Mouse (Mus musculus): ENCODE data around the gene Tnfrsf8.

Gene Tnfrsf8

DNA sequence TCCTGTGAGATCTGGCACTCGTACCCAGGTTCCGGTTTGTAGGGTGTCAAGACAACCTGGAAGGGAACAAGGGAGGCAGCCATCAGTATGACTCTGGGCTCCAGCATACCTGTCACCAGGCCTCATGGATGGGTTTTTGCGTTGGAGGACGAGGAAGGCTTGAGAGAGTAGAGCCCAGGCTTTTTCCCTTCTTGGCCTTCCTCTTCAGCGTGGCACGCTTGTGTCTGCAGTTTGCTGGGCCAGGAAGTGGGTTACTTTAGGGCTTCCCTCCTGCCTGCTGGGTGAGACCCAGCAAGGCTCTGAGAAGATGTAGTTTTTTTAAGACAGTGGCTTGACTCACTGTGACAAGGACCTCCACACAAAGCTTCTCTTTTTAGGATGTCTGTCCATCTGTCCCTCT, 85.9 kb downstream of the Tnfrsf8 start:
- DNase-seq = no peak

DNA sequence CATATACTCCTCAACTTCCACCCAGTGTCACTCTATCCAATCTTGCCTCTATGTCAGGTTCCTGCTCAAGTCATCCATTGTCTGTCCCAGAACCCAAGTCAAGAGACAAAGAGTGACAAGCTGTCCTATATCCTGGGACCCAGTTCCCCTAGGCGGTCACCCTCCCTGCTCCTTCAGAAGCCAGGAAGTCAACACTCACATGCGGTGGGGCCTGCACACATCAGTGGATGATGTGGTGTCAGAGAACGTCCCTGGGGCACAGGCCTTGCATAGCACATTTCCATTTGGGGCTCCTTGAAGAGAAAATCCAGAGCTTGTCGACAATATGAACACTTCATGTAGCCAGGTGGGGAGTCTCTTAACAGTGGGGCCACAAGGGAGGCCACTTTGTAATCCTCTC, 90.4 kb downstream of the Tnfrsf8 start:
- no peak for DNase-seq

DNA sequence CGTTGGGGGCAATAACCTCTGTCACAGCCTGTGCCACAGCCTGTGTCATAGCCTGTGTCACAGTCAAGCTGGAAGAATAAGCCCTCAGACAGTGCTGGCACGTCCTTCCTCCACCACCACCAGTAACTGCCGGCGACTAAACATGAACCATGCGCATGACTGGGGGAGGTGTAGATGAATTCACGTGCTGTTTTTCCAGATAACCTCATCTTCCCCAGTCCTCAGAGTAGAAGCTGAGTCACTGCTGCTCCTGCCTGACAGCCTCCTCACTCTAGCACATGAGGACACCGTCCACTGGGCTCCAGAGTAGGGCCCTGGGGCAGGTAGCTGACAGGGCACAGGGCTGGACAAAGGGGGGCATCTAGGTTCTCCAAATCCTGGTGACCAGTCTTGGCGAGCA, 92.9 kb downstream of the Tnfrsf8 start:
- DNase-seq = no peak

DNA sequence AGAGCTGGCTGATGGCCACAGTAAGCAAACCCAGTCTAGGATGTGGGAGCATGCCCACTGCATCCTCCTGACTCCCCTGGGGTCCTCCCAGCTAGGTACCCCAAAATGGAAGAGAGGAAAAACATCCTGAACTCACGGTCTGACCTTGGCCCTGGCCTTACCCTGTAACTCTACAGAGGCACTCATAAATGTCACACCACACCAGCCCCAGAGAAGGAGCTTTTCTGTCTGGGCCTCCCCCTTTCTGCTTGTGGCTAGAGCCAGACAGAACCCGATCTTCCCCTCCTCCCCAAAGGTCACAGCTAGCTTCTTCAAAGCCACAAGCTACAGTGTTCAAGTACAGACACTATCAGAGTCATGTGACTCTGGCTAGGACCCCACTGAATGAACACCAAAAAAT, 93.6 kb downstream of the Tnfrsf8 start:
- no peak for DNase-seq

DNA sequence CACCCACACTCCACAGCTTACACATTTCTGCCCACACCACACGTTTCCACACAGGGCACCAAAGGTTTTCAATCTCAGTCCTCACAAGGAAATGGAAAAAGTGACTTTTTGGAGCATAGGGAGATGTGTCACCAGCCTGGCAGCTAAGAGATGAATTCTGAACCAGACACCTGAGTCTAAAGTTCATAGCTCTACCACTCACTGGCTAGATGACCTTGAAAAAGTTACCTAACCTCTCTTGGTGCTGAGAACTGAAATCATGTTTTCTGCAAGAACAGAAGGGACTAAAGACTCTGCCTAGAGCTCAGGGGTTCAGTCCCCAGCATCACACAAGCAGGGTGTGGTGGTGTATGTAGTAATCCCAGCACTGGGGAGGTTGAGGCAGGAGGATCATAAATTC, 95.0 kb downstream of the Tnfrsf8 start:
- DNase-seq = no peak

DNA sequence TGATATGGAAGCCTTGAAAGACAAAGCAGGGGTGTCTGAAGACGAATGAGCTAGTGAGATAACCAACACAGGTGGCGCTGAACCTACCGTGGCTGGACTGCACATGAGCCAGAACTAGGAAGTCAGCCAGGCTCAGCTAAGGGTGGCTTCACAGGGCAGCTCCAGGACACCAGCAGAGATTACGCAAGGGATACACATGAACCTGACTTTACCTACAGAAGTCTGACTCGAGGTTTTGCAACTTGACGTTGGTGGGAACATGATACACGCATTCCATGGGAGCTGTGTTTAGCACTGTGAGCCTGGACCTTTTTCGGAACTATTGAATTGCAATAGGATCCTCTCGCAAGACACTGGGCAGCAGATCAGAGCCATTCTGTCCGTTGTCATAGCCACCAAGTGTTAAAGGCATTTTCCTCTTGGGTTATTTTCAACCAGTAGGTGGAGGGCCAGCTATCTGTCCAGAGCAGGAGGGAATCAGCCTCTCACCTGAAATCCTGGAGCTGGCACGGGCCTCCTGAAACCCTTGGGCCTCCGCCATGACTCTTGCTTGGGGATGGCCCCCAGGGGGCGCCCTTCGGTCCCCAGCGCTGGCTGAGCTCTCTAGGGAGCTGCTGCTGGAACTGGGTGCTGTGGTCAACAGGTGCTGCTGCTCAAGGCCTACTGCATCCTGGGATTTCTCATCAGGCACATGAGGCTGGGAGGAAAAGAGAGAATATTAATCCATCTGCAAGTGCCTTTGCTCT, 95.6 kb downstream of the Tnfrsf8 start:
- DNase-seq = peak; percentile 32

DNA sequence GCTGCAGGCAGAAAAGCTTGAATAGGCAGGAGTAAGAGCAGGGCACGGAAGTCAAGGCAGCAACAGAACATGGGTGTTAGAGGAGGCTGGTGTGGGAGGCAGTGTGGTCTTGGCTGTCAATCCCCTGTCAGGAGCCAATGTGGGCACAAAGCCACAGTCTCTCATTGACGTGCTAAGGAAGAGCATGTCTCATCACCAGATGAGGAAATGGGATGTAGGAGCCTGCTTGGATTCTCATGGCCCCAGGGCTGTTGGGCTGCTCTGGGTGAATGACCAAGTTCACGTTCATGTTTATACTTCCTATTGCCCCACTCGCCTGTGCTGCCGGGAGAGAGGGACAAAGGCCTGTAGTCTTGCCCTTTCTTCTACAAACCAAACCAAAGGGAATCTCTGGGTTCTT, 97.1 kb downstream of the Tnfrsf8 start:
- no peak for DNase-seq
